Mouse (Mus musculus): Measurements from ENCODE around the gene R3hcc1l.
A peak's percentile ranks its signal among the peaks of the same experiment; 100 is the strongest.

DNA sequence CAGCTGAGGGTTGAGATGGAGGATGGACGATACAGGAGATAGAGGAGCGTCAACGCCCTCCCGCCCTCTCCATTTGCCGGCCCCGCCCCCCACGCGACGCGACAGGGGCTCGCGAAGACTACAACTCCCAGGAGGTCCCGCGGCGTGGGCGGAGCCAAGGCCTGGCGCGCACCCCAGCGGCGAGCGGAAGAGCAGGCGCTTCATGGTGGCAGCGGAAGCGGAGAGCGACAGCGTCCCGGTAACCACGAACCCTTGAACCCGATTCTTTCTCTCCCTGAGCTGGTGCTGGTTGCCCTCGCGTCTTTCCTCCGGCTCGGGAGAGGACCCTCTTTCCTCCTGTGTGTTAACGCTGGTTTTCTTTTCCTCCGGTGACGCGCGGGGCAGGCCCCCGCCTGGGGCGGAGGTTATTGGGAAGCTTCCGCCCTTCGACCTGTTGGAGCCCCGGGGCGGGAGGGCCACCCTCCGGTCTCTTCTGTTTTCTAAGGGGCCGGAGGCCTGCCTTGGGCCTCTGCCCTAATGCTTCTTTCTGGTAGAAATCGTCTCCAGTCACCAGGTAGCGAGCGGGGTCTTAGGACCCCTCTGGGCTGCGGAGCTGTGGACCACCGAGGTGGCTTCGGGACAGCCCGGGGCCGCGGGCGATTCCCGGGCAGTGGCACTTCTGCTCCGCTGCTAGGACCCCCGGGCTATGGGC is at the start of gene R3hcc1l:
- no peak for TF ChIP-seq CTCF (IDR thresholded peaks at IDR 0.05; ENCODE audit: low read depth, low read length)
- 0 out of 2 replicates have a peak, but pooled peaks have one; percentile 20 for TF ChIP-seq POLR2A (IDR thresholded peaks at IDR 0.05; ENCODE audit: borderline replicate concordance, low read depth, low read length)
